Mouse (Mus musculus) lung, adult 2 months (tissue): ENCODE measurements at regions not wholly inside any gene's neighbourhood (a gene's known extent, or its start where the extent isn't known, plus 50 kb on each side); places are given as distances from the start of the nearest gene placed in this dataset.

Experiments used
- DNase-seq: peaks from one replicate; pipeline ENCODE4 v3.0.0; 2022
- H3K4me1 ChIP-seq: fragments of 200-500 bp; 2 replicates; pipeline ENCODE4 v1.6.1; 2011; ENCODE audit warnings: low read length; ENCODE audit not compliant: control insufficient read depth, insufficient read depth
- H3K4me3 ChIP-seq: fragments of 200-500 bp; replicated peaks from 2 replicates; pipeline ENCODE3; 2011; ENCODE audit warnings: low read depth, mild to moderate bottlenecking, control low read depth, low read length; ENCODE audit errors: extremely low read depth
- CTCF ChIP-seq: fragments of 200-500 bp; IDR thresholded peaks from 2 replicates; pipeline ENCODE4 v1.5.1; 2011; ENCODE audit warnings: mild to moderate bottlenecking, low read length, control low read depth; ENCODE audit not compliant: insufficient read depth
- POLR2A ChIP-seq: fragments of 200-500 bp; IDR thresholded peaks from 2 replicates; pipeline ENCODE4 v1.6.1; 2011; ENCODE audit warnings: low read depth, mild to moderate bottlenecking, control low read depth, low read length, borderline replicate concordance; ENCODE audit errors: extremely low read depth
- WGBS: fragments of 180-500 bp; shearing (Covaris S2); methylation state at CpG from one replicate; pipeline ENCODE4 v1.1.7; 2018; 5-methylcytosine and 5-hydroxymethylcytosine counted together

GRCm38 (mm10) chr11:111313566-111313965 lies 247.6 kb downstream of the Kcnj2 start:
- 47% methylated on average over 3 of the region's 3 CpGs for WGBS
- TF ChIP-seq POLR2A (no peak), CTCF (no peak)
- DNase-seq: no peak
- Histone ChIP-seq H3K4me1 (peaks cover 2% of the 10 kb centered on the region; the same call in 1 of the 2 replicates), H3K4me3 (no peak overlapping the region)

DNA sequence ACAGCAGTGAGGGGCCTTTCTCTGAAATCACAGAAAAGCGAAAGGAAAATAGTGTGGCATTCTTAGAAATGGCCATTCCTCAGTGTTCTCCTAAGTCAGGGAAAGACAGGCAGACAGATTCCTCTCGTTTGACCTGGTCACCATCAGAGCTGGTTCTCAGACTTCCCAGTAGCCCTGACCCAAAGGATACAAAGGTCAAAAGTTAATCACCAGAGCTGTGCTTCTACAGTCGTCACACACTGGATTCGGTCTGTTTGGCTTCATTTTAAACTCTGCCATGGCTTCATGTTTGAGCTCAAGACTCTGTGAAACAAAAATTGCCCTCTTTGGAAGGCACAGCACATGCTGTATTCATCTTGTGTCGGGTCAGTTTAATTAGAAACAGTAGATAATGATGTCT lies 255.6 kb downstream of the Kcnj2 start:
- TF ChIP-seq POLR2A: no peak
- TF ChIP-seq CTCF: no peak
- DNase-seq: no peak
- WGBS: 73% methylated on average over 5 of the region's 5 CpGs
- H3K4me3 ChIP-seq: no peak overlapping the region
- no peaks in the 10 kb centered on the region for H3K4me1 ChIP-seq

DNA sequence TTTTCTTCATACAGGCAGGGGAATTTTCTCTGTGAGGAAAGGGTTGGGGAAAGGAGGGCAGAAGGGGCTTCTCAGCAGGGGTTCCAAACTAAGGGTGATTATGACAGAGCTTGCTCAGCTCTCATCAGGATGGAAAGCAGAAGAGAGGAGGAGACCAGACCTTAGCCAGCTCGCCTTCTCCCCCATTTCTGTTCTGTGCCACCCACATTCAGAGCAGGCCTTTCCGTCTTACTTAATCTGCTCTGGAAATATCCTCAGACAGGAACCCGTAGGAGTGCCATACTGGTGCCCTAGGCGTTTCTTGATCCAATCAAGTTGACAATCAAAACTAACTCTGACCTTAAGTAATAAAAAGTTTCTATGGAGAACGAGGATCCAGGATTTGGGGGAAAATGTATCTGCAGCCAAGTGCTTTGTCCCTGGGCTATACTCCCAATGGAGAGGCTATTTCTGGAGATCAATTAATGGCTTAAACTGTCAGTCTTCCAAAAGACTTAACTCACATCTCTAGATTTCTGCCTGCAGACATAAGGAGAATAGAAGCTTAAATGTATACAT lies 258.6 kb downstream of the Kcnj2 start:
- no peak for DNase-seq
- TF ChIP-seq POLR2A: no peak
- no peak for TF ChIP-seq CTCF
- H3K4me3 ChIP-seq: no peak overlapping the region
- 89% methylated on average over 5 of the region's 5 CpGs for WGBS
- no peaks in the 10 kb centered on the region for H3K4me1 ChIP-seq

DNA sequence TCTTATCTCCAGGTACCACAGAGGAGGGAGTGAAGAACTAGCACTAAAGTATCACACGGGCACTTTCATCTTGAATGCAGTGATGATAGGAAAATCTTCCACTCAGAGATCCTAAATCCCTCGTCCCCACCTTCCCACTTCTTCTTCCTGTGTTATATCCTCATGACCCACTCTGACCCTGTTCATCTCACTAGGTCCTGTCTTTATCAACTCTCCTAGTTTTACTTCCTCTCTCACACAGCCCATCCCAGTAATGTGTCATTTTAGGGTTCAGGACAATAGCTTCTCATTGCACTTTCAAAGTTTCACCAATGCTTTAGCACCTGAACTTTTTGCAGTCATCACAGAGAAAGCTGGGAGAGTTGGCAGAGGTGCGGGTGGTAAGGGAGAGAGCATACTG lies 261.0 kb downstream of the Kcnj2 start:
- DNase-seq: no peak
- H3K4me3 ChIP-seq: no peak overlapping the region
- no peak for TF ChIP-seq CTCF
- no peak for TF ChIP-seq POLR2A
- 53% methylated on average over 3 of the region's 3 CpGs for WGBS
- no peaks in the 10 kb centered on the region for H3K4me1 ChIP-seq

DNA sequence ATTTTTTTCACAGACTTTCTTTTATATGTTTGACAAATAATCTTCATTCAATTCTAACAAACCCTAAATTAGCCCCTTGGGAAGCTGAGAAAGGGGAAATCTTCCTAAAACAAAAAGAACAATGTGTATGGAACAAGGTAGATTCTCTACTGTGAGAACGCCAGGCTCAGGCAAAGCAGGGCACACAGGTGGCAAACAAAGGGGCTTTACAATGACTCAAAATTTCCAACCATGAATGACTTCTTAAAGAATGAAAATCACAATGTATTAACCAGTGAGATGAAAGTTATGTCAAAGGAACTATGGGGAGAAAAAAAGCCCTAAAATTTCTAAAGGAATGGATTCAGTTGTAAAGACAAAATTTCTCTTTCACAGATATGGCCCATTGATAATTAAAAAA lies 262.3 kb downstream of the Kcnj2 start:
- H3K4me3 ChIP-seq: no peak overlapping the region
- 48% methylated on average over 1 of the region's 1 CpGs for WGBS
- no peak for TF ChIP-seq CTCF
- no peak for TF ChIP-seq POLR2A

GRCm38 (mm10) chr11:111331592-111331991 lies 265.6 kb downstream of the Kcnj2 start:
- TF ChIP-seq POLR2A (no peak), CTCF (no peak)
- H3K4me3 ChIP-seq: no peak overlapping the region
- H3K4me1 ChIP-seq: no peaks in the 10 kb centered on the region
- no peak for DNase-seq

More for the DNA sequence above, 262.3 kb downstream of the Kcnj2 start:
- no peak for DNase-seq
- H3K4me1 ChIP-seq: no peaks in the 10 kb centered on the region

GRCm38 (mm10) chr11:111333021-111333420 lies 267.1 kb downstream of the Kcnj2 start:
- TF ChIP-seq POLR2A (no peak), CTCF (no peak)
- WGBS: 68% methylated on average over 3 of the region's 3 CpGs
- DNase-seq: no peak
- Histone ChIP-seq H3K4me3 (no peak overlapping the region), H3K4me1 (no peaks in the 10 kb centered on the region)

- Histone ChIP-seq H3K4me3 (no peak overlapping the region), H3K4me1 (no peaks in the 10 kb centered on the region)
- TF ChIP-seq POLR2A (no peak), CTCF (no peak)
- DNase-seq: no peak
- WGBS: 46% methylated on average over 1 of the region's 1 CpGs
Observed at GRCm38 (mm10) chr11:111347562-111347961, 281.6 kb downstream of the Kcnj2 start.

GRCm38 (mm10) chr11:111350028-111350427 lies 284.1 kb downstream of the Kcnj2 start:
- DNase-seq: no peak
- H3K4me1 ChIP-seq: no peaks in the 10 kb centered on the region
- H3K4me3 ChIP-seq: no peak overlapping the region
- no peak for TF ChIP-seq POLR2A
- TF ChIP-seq CTCF: no peak
- 57% methylated on average over 4 of the region's 4 CpGs for WGBS

GRCm38 (mm10) chr11:111363363-111363762 lies 297.4 kb downstream of the Kcnj2 start:
- Histone ChIP-seq H3K4me3 (no peak overlapping the region), H3K4me1 (no peaks in the 10 kb centered on the region)
- WGBS: 74% methylated on average over 1 of the region's 1 CpGs
- no peak for DNase-seq
- TF ChIP-seq POLR2A (no peak), CTCF (no peak)
